Comparison of ENCODE assay signal across 8 mouse cellular contexts in the genomic region with DNA sequence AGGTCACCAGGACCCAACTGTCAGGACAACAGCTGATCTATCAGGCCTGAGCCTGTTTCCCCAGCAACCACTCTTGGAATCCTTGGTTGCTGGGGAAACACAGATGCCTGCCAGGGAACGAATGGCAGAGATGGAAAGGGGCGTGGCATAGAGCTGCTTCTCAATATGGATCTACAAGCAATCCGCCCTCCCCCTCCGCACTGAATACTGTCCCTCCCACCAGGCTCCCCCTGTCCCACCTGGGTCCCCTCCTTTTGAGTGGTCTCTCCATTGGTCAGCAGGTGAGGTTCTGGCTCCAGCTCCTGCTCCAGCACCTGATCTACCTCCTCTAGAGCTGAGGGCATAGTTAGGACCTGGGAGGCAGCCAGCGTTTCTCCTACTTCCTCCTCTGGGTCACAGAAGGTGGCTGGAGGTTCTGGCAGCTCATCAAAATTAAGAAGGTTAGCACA. TPM values are rescaled to one million over a fixed set of nuclear protein-coding genes. Genes with fewer than 3 reads are reported as not detected.
DNase-seq lines count a peak whose midpoint lies in the region; ATAC-seq and TF ChIP-seq lines count a peak whose summit lies in the region.

No protein-coding gene starts in this region.

- peaks cover 5% of the 10 kb centered on the region; the same call in 1 of the 2 replicates for H3K4me1 ChIP-seq in midbrain, postnatal 0 days (ENCODE audit: insufficient read depth, low read length)

- no peak overlapping the region; the same call in 1 of the 2 replicates for H3K9ac ChIP-seq in midbrain, postnatal 0 days (replicated peaks; ENCODE audit: low read length, poor library complexity, severe bottlenecking)

- peaks cover 35% of the 10 kb centered on the region for H3K36me3 ChIP-seq in midbrain, postnatal 0 days (ENCODE audit: insufficient read depth, low read length)

- peak overlapping the region; percentile 69 for H3K27ac ChIP-seq in midbrain, postnatal 0 days (ENCODE audit: low read depth, low read length)

- H3K4me3 ChIP-seq in midbrain, postnatal 0 days (ENCODE audit: low read depth, low read length): no peak overlapping the region

- 6% methylated on average over 5 of the region's 5 CpGs for WGBS in midbrain, postnatal 0 days

- 0 out of 2 replicates have a peak, but pooled peaks have one; percentile 15 for ATAC-seq in midbrain, postnatal 0 days (ENCODE audit: low FRiP score)

- no peaks in the 10 kb centered on the region for H3K27me3 ChIP-seq in midbrain, postnatal 0 days (ENCODE audit: insufficient read depth, low read length)

- DNase-seq in cerebellum, adult 11-12 months: peak; percentile 47
- DNase-seq in cerebellum, adult 8-10 months: no peak
- DNase-seq in embryo, embryonic 10.5 days (ENCODE audit: low spot score): peak; percentile 89
- peak; percentile 54 for DNase-seq in induced T-regulatory cell, adult 2 months (ENCODE audit: low read depth)
- peak; percentile 94 for DNase-seq in midbrain, postnatal 0 days (ENCODE audit: low spot score)
- DNase-seq in adrenal gland, adult 18-20 months (ENCODE audit: low spot score in 2 of 2): no peak
- DNase-seq in gastrocnemius, postnatal 10 days: no peak
- DNase-seq in ovary, postnatal 36 days (ENCODE audit: low spot score): no peak

- H3K4me2 ChIP-seq in midbrain, postnatal 0 days (ENCODE audit: low read depth, low read length, poor library complexity, severe bottlenecking): no peak overlapping the region

- H3K9me3 ChIP-seq in midbrain, postnatal 0 days (ENCODE audit: low read length): no peaks in the 10 kb centered on the region

- no peak for TF ChIP-seq CTCF in midbrain, postnatal 0 days (IDR thresholded peaks at IDR 0.05)

RNA-seq across cellular contexts. Expression of gene Prr7, which starts 10.6 kb away (rescaled TPM):
- total RNA-seq in midbrain, postnatal 0 days (2014; rRNA removed): 101 and 131 TPM in 2 replicates
- 6.6 and 8.1 TPM in 2 replicates for polyA plus RNA-seq in midbrain, postnatal 0 days (2015; fragmentation: Nextera tagmentation; extraction: Ambion mirVana)
- total RNA-seq in adrenal gland, adult 18-20 months (2021): 1 to 10 TPM; 1.9 to 2.2 TPM
- 1 to 10 TPM; 2.1 to 2.5 TPM for total RNA-seq in gastrocnemius, postnatal 10 days (2021)

RNA-seq across cellular contexts. Expression of gene Dbn1, which starts 13.3 kb away (rescaled TPM):
- total RNA-seq in midbrain, postnatal 0 days (2014; rRNA removed): 498 and 510 TPM in 2 replicates
- 482 and 484 TPM in 2 replicates for polyA plus RNA-seq in midbrain, postnatal 0 days (2015; fragmentation: Nextera tagmentation; extraction: Ambion mirVana)
- 10 to 100 TPM; 11.1 to 16.2 TPM for total RNA-seq in adrenal gland, adult 18-20 months (2021)
- 10 to 100 TPM; 52.6 to 71.2 TPM for total RNA-seq in gastrocnemius, postnatal 10 days (2021)

RNA-seq across cellular contexts. Expression of gene Grk6, which starts 29.8 kb away (rescaled TPM):
- 70.4 and 71.9 TPM in 2 replicates for total RNA-seq in midbrain, postnatal 0 days (2014; rRNA removed)
- 35.5 and 35.8 TPM in 2 replicates for polyA plus RNA-seq in midbrain, postnatal 0 days (2015; fragmentation: Nextera tagmentation; extraction: Ambion mirVana)
- 10 to 100 TPM; 27.1 to 33.1 TPM for total RNA-seq in adrenal gland, adult 18-20 months (2021)
- total RNA-seq in gastrocnemius, postnatal 10 days (2021): 10 to 100 TPM; 17.4 to 22.3 TPM

RNA-seq across cellular contexts. Expression of gene Pdlim7, which starts 38.8 kb away (rescaled TPM):
- total RNA-seq in midbrain, postnatal 0 days (2014; rRNA removed): 32.3 and 41.3 TPM in 2 replicates
- polyA plus RNA-seq in midbrain, postnatal 0 days (2015; fragmentation: Nextera tagmentation; extraction: Ambion mirVana): 153 and 171 TPM in 2 replicates
- total RNA-seq in adrenal gland, adult 18-20 months (2021): 10 to 100 TPM; 11.6 to 26.8 TPM
- 100 to 1,000 TPM; 458 to 513 TPM for total RNA-seq in gastrocnemius, postnatal 10 days (2021)

RNA-seq across cellular contexts. Expression of gene F12, which starts 48.1 kb away (rescaled TPM):
- not detected in 2 replicates for total RNA-seq in midbrain, postnatal 0 days (2014; rRNA removed)
- polyA plus RNA-seq in midbrain, postnatal 0 days (2015; fragmentation: Nextera tagmentation; extraction: Ambion mirVana): 0.43 and 0.49 TPM in 2 replicates
- total RNA-seq in adrenal gland, adult 18-20 months (2021): not detected
- total RNA-seq in gastrocnemius, postnatal 10 days (2021): under 1 TPM in 1 of 2 experiments, not detected in 1; 0.34 TPM

Comparison
In these comparisons a context has a peak if more than half of its experiments do, and no peak if none do; other contexts are left out.
1. DNase-seq: peak in cerebellum, adult 11-12 months (single experiment), embryo, embryonic 10.5 days (single experiment), induced T-regulatory cell, adult 2 months (single experiment) and midbrain, postnatal 0 days (single experiment); none in cerebellum, adult 8-10 months (single experiment), adrenal gland, adult 18-20 months (0 of 2), gastrocnemius, postnatal 10 days (single experiment) and ovary, postnatal 36 days (single experiment).
2. RNA of gene Prr7, which starts 10.6 kb away (total RNA-seq): 101 to 131 TPM in midbrain, postnatal 0 days; 2.1 to 2.5 TPM in gastrocnemius, postnatal 10 days and 1.9 to 2.2 TPM in adrenal gland, adult 18-20 months; every median in the first group is over 10 times any median in the second.